Mouse (Mus musculus) T-helper 2 cell (primary cell): ENCODE measurements around the gene Zfp275.

Experiments used
- in situ Hi-C: fragments of 300-600 bp; cut with MboI, MseI; formaldehyde crosslinking; loops from one replicate; pipeline ENCODE4 v1.15.1; 2025; ENCODE audit warnings: high pct_unique_total_duplicates

Gene Zfp275

GRCm38 (mm10) chrX:73401616-73402015 lies 59.2 kb downstream of the Zfp275 start:
- in situ Hi-C loops = no loop called here
